Mouse (Mus musculus): ENCODE data around the gene Memo1. TPM values are rescaled to one million over a fixed set of nuclear protein-coding genes. Genes with fewer than 3 reads are reported as not detected.
"Not testable (repeated sequence)": the region's sequence is repeated elsewhere in the genome, so short reads cannot be mapped to it uniquely, and the experiment has no call there.

Memo1 gene
- polyA plus RNA-seq, 1 experiment from 2014 or later: 73.5 TPM

DNA sequence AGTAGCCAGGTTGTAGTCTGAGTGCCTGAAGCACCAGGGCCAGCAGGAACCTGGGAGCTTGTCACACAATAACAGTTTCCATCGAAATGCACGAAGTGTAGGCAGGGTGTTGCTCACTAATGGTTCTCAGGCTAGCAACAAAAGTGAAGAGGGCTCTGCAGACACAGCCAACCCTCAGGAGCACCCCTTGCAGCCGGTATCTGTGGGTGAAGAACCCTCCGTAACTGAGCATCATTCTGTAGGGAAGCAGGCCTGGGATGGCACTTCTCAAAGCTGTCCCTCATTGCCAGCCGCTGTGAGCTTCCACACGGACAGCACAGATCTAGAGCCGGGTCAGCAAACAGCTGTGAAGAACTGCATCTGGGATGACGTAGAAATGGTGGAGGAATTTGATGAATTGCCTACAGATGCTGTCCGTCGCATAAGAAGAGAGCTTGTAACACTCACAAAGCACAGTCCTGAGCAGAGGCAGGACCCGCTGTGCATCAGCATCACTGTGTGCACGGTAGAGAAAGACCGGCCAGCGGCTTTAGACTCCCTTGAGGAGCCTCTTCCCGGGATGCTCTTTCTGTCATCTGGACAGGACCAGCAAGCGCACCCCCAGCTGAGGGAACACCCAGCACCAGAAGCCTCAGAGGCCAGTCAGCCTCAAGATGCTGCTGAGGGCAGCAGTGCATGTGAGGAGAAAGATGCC, 82.3 kb downstream of the Memo1 start:
- H3K27ac ChIP-seq; ATAC-seq; H3K9me3 ChIP-seq (replicated peaks); H3K27me3 ChIP-seq; H3K9ac ChIP-seq; H3K4me2 ChIP-seq; H3K4me3 ChIP-seq; H3K4me1 ChIP-seq: not testable (repeated sequence)
- WGBS: 92% methylated on average over 16 of the region's 16 CpGs
- peaks cover 22% of the 10 kb centered on the region for H3K36me3 ChIP-seq (ENCODE audit: poor library complexity, severe bottlenecking)

DNA sequence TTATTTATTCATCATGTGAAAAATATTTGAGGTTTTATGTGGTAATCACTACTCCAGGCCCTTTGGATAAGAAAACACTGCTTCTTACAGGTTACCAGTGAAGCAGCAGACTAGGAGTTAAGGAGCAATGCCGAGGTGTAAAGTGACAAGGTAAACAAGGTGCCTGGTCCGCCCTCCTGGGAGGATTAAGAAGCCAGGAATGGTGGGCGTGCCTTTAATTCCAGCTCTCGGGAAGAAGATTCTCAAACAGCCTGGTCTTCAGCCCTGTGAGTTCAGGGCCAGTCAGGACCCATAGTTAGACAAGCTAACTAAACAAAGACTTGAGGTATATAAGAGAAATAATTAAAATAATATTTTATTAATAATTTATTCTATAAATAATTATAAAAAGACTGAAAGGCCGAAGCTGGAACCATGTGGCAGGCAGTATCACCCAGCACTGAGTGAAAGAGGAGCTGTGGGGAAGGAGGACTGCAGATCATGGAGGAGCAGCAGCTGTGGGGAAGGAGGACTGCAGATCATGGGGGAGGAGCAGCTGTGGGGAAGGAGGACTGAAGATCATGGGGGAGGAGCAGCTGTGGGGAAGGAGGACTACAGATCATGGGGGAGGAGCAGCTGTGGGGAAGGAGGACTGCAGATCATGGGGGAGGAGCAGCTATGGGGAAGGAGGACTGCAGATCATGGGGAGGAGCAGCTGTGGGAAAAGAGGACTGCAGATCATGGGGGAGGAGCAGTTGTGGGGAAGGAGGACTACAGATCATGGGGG, 86.0 kb downstream of the Memo1 start:
- no peak for ATAC-seq
- WGBS: 47% methylated on average over 5 of the region's 5 CpGs

DNA sequence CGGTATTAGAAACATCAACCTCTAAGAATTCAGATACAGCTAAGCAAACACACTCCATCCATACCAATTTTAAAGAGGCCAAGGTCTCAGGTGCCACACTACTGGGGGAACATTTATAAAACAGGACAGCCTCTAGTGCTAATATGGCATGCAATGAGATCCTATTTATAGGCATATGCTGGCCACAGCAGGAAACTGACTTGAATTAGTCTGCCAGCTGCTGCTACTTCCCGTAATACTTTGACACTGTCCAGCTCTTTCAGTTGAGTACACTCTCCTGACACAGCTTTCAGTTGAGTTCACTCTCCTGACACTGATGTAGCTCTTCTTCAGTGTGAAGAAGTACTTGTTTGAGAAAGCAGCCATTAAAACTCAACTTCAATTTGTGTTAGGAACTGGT, 99.4 kb downstream of the Memo1 start:
- WGBS: 71% methylated on average over 2 of the region's 2 CpGs
- no peak overlapping the region for H3K4me2 ChIP-seq
- no peaks in the 10 kb centered on the region for H3K9me3 ChIP-seq (replicated peaks)
- no peak for ATAC-seq
- no peaks in the 10 kb centered on the region for H3K27me3 ChIP-seq
- no peak overlapping the region for H3K27ac ChIP-seq
- H3K36me3 ChIP-seq (ENCODE audit: poor library complexity, severe bottlenecking): peaks cover 2% of the 10 kb centered on the region; the same call in 1 of the 2 replicates
- 0 out of 2 replicates have a peak, but pooled peaks cover 3% of the 10 kb centered on the region for H3K4me1 ChIP-seq
- H3K4me3 ChIP-seq: no peak overlapping the region
- H3K9ac ChIP-seq: no peak overlapping the region

More for the DNA sequence above, 86.0 kb downstream of the Memo1 start:
- H3K27ac ChIP-seq: no peak overlapping the region
- H3K4me3 ChIP-seq: no peak overlapping the region
- no peaks in the 10 kb centered on the region for H3K27me3 ChIP-seq
- H3K4me2 ChIP-seq: no peak overlapping the region
- H3K36me3 ChIP-seq (ENCODE audit: poor library complexity, severe bottlenecking): peaks cover 22% of the 10 kb centered on the region
- H3K9ac ChIP-seq: no peak overlapping the region
- no peaks in the 10 kb centered on the region for H3K9me3 ChIP-seq (replicated peaks)
- no peaks in the 10 kb centered on the region for H3K4me1 ChIP-seq

DNA sequence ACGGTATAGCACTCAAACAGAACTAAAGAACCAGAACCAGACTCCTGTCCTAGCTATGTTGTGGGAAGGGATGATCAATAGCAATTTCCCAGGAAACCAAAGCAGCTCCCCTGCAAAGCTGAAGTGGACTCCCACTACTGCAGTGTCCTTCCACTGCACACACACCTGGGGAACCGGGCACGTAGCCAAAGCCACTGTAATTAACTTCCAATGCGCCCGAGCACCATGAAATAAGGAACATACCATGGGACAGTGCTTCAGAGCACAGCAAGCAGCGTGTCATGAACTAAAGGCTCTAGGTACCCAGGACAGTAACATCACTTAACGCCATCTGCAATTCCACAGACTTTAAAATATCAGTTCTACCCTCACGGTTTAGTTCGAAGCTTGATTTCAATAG, 100.6 kb downstream of the Memo1 start:
- no peak overlapping the region for H3K9ac ChIP-seq
- 76% methylated on average over 9 of the region's 9 CpGs for WGBS
- no peaks in the 10 kb centered on the region for H3K36me3 ChIP-seq (ENCODE audit: poor library complexity, severe bottlenecking)
- 0 out of 2 replicates have a peak, but pooled peaks cover 3% of the 10 kb centered on the region for H3K4me1 ChIP-seq
- no peak overlapping the region for H3K4me3 ChIP-seq
- no peak for ATAC-seq
- no peak overlapping the region for H3K4me2 ChIP-seq
- H3K27me3 ChIP-seq: no peaks in the 10 kb centered on the region
- H3K27ac ChIP-seq: no peak overlapping the region
- no peaks in the 10 kb centered on the region for H3K9me3 ChIP-seq (replicated peaks)

DNA sequence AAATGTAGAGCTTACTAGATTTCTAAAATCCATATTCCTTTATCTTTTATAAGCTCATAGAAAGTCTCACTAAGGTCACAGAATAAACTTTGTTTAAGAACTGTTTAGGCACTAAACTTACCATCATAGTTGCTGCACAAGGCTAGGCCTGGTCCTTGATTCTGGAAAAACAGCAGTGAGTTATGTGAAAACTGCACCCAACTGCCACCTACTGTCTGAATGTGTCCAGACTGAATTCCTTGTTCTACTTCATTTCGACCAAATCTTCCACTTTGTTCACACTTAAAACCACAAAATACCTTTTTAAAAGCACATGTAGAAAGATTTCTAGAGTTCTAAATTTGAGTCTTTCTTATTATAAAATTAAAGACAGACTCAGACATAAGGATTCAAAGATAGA, 101.9 kb downstream of the Memo1 start:
- Histone ChIP-seq H3K36me3 (ENCODE audit: poor library complexity, severe bottlenecking) (no peaks in the 10 kb centered on the region), H3K27me3 (no peaks in the 10 kb centered on the region), H3K9me3 (replicated peaks) (no peaks in the 10 kb centered on the region), H3K27ac (no peak overlapping the region), H3K4me2 (no peak overlapping the region), H3K4me3 (no peak overlapping the region), H3K9ac (no peak overlapping the region), H3K4me1 (0 out of 2 replicates have a peak, but pooled peaks cover 3% of the 10 kb centered on the region)
- no peak for ATAC-seq
- 75% methylated on average over 1 of the region's 1 CpGs for WGBS

DNA sequence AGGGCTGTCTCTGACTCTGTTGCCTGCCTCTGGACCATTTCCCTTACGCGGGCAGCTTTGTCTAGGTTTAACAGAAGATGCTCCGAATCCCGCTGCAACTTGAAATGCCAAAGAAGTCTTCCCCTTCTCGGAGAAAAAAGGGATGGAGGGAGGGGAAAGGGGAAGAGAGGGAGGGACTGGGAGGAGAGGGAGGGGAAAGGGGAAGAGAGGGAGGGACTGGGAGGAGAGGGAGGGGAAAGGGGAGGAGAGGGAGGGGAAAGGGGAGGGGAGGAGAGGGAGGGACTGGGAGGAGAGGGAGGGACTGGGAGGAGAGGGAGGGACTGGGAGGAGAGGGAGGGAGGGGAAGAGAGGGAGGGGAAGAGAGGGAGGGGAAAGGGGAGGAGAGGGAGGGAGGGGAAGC, 103.9 kb downstream of the Memo1 start:
- WGBS: 79% methylated on average over 5 of the region's 5 CpGs
- Histone ChIP-seq H3K4me1 (0 out of 2 replicates have a peak, but pooled peaks cover 3% of the 10 kb centered on the region), H3K9me3 (replicated peaks) (no peaks in the 10 kb centered on the region), H3K36me3 (ENCODE audit: poor library complexity, severe bottlenecking) (no peaks in the 10 kb centered on the region), H3K27ac (no peak overlapping the region), H3K9ac (no peak overlapping the region), H3K27me3 (no peaks in the 10 kb centered on the region), H3K4me2 (no peak overlapping the region), H3K4me3 (no peak overlapping the region)
- no peak for ATAC-seq

DNA sequence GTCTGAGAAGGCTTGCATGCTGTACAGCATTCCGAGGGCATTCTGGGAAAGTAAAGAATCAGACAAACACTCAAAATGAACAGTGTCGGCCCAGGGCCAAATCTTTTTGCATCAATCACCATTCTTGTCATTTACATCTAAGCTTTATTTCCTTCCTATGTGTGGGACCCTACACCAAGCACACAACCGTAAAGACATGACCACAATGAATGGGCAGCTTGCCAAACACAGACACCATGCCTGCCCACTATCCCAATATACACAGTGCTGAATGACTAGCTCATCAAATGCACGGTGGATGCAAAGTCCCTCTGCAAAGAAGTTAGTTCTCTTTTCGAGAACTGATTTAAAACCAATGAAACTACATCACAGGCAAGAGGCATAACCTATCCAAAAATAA, 109.1 kb downstream of the Memo1 start:
- WGBS: 74% methylated on average over 5 of the region's 5 CpGs
- peak; percentile 66; the same call in 1 of the 2 replicates for ATAC-seq
- Histone ChIP-seq H3K27ac (no peak overlapping the region), H3K4me3 (no peak overlapping the region), H3K4me1 (no peaks in the 10 kb centered on the region), H3K9ac (no peak overlapping the region), H3K9me3 (replicated peaks) (no peaks in the 10 kb centered on the region), H3K27me3 (no peaks in the 10 kb centered on the region), H3K4me2 (no peak overlapping the region), H3K36me3 (ENCODE audit: poor library complexity, severe bottlenecking) (no peaks in the 10 kb centered on the region)

DNA sequence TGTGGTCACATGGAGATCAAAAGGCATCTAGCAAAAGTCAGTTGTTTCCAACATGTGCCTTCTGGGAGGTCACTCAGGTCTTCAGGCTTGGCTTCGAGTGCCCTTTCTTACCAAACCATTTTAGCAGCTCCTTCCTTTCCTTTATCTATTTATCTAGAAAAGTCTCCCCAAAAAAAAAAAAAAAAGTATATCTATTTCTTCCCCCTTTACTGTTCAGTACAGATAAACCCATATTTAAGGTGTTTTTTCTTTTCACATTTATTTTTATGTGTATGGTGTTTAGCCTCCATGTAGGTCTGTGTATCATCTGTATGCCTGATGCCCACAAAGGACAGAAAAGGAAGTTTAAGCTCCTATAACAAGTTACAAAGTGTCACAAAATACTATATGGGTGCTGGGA, 110.6 kb downstream of the Memo1 start:
- no peaks in the 10 kb centered on the region for H3K4me1 ChIP-seq
- no peak overlapping the region for H3K9ac ChIP-seq
- H3K4me2 ChIP-seq: no peak overlapping the region
- H3K4me3 ChIP-seq: no peak overlapping the region
- H3K27ac ChIP-seq: no peak overlapping the region
- no peak for ATAC-seq
- H3K9me3 ChIP-seq (replicated peaks): no peaks in the 10 kb centered on the region
- H3K36me3 ChIP-seq (ENCODE audit: poor library complexity, severe bottlenecking): no peaks in the 10 kb centered on the region
- WGBS: 93% methylated on average over 1 of the region's 1 CpGs
- no peaks in the 10 kb centered on the region for H3K27me3 ChIP-seq

DNA sequence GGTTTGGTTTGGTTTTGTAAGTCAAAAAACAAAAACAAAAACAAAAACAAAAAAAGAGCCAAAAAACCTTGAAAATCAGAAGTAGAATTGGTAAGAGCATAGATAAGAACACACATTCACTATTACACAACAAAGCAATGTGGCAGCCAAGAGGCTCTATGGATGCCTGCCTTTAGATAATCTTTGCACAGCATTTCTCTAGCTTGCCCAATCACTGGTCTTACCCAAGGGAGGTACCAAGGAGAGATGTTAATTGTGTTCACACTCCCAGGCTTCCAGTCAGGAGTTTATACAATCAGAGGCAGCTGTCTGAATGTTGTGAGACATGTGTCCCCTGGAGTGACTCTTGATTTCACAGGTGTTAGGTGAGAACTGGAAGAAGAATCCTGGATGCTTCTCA, 114.4 kb downstream of the Memo1 start:
- H3K36me3 ChIP-seq (ENCODE audit: poor library complexity, severe bottlenecking): no peaks in the 10 kb centered on the region
- no peak overlapping the region for H3K9ac ChIP-seq
- no peaks in the 10 kb centered on the region for H3K4me1 ChIP-seq
- H3K4me3 ChIP-seq: no peak overlapping the region
- no peak overlapping the region for H3K4me2 ChIP-seq
- no peak overlapping the region for H3K27ac ChIP-seq
- no peaks in the 10 kb centered on the region for H3K27me3 ChIP-seq
- no peaks in the 10 kb centered on the region for H3K9me3 ChIP-seq (replicated peaks)
- ATAC-seq: no peak

DNA sequence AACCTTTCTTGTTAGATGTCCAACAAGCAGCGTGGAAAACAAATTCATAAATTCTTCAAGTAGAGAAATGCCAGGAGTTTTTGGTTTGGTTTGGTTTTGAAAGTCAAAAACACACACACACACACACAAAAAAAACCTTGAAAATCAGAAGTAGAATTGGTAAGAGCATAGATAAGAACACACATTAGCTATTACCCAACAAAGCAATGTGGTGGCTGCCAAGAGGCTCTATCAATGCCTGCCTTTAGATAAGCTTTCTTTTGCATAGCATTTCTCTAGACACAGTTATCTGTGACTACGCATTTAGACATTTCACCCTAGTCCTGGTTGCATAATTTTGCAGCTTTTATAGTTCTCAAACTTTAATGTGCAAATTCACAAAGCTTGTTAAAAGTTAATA, 115.7 kb downstream of the Memo1 start:
- not testable (repeated sequence) for H3K9me3 ChIP-seq (replicated peaks); H3K36me3 ChIP-seq (ENCODE audit: poor library complexity, severe bottlenecking); ATAC-seq; H3K4me2 ChIP-seq; H3K9ac ChIP-seq; H3K27me3 ChIP-seq; H3K4me3 ChIP-seq; H3K27ac ChIP-seq; H3K4me1 ChIP-seq
- WGBS: 90% methylated on average over 2 of the region's 2 CpGs

DNA sequence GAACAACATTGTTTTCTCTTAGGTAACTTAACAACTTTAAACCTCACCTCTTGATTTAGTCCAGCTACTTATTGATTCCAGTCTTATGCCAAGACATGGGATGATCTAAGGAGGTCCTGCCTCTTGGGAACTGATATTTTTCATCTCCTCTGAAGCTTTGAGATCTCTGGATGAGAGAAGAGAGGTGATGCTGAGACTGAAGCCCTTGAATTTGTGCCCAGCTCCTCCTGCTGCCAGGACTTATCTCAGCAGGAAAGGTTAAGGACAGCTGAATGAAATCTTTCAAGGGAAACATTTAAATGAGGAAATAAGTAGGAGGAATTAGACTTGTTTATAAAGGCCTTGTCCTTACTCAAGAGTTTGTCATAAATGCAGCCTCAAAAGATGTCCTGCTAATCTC, 121.6 kb downstream of the Memo1 start:
- no peak overlapping the region for H3K9ac ChIP-seq
- no peak overlapping the region for H3K4me3 ChIP-seq
- no peak overlapping the region for H3K4me2 ChIP-seq
- no peaks in the 10 kb centered on the region for H3K36me3 ChIP-seq (ENCODE audit: poor library complexity, severe bottlenecking)
- no peaks in the 10 kb centered on the region for H3K9me3 ChIP-seq (replicated peaks)
- no peak overlapping the region for H3K27ac ChIP-seq
- H3K4me1 ChIP-seq: no peaks in the 10 kb centered on the region
- no peak for ATAC-seq
- H3K27me3 ChIP-seq: no peaks in the 10 kb centered on the region

DNA sequence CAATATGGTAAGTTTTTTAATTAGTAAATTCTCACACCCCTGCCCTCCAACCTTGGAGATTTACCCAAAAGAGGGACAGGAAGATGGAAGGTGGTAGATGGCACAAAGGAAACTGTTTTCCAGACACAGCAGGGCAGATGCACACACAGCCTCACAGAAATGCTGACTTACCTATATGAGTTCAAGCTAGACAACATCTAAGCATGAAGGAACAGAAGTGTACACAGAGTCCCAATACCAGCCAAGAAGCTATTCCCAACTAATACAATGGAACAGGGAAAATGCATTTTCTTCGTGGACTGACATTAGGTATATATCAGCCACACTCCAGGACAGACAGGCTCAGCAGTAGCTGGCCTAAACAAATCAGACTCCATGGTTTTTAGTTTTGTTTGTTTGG, 122.5 kb downstream of the Memo1 start:
- 93% methylated on average over 1 of the region's 1 CpGs for WGBS
- Histone ChIP-seq H3K4me3 (no peak overlapping the region), H3K36me3 (ENCODE audit: poor library complexity, severe bottlenecking) (no peaks in the 10 kb centered on the region), H3K4me2 (no peak overlapping the region), H3K4me1 (no peaks in the 10 kb centered on the region), H3K9me3 (replicated peaks) (no peaks in the 10 kb centered on the region), H3K27me3 (no peaks in the 10 kb centered on the region), H3K9ac (no peak overlapping the region), H3K27ac (no peak overlapping the region)
- no peak for ATAC-seq
